Mouse (Mus musculus) CH12.LX (cell line): ENCODE measurements around the gene Nt5m.

ENCODE experiments used
- EP300 ChIP-seq: IDR thresholded peaks from 2 replicates; pipeline ENCODE4 v1.6.1; 2011; ENCODE audit warnings: low read length, improper control_type of control experiment
- NELFE ChIP-seq: IDR thresholded peaks from 2 replicates; pipeline ENCODE4 v1.6.1; 2011; ENCODE audit warnings: low read depth, low read length, improper control_type of control experiment
- NRF1 ChIP-seq: IDR thresholded peaks from 2 replicates; pipeline ENCODE4 v1.6.1; 2014; ENCODE audit warnings: low read depth, mild to moderate bottlenecking, inconsistent platforms, low read length, improper control_type of control experiment, moderate library complexity
- POLR2A ChIP-seq: IDR thresholded peaks from 2 replicates; pipeline ENCODE4 v1.6.1; 2011; ENCODE audit warnings: low read depth, mild to moderate bottlenecking, improper control_type of control experiment, low read length
- USF1 ChIP-seq: IDR thresholded peaks from 2 replicates; pipeline ENCODE4 v1.6.1; 2014; ENCODE audit warnings: low read depth, mild to moderate bottlenecking, inconsistent platforms, low read length, improper control_type of control experiment
- USF2 ChIP-seq: conservative IDR thresholded peaks from 2 replicates; pipeline ENCODE4 v1.6.1; 2011; ENCODE audit warnings: low read depth, low read length, improper control_type of control experiment
- ZNF384 ChIP-seq: IDR thresholded peaks from 2 replicates; pipeline ENCODE4 v1.6.1; 2012; ENCODE audit warnings: low read depth, low read length, improper control_type of control experiment, inconsistent platforms

DNA sequence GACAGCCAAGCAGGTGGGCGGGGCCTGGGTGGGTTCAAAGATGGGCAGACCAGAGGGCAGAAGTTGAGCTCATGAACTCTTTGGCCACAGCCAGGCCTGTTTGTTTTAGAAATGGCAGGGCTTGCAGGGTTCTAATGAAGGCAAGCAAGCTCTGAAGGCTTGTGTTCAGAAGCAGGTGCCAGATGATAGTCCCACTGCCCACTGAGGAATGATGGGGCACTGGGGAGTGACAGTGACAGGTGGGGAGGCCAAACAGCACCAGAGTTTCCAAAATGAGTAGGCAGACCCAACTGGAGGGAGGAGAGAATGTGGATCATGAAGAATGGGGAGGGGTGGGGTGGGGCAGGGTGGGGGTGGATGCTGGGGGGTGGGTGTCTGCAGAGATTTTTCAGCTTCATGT, 34.0 kb upstream of the Nt5m start:
- TF ChIP-seq POLR2A = no peak
- no peak for TF ChIP-seq USF1
- TF ChIP-seq USF2 = no peak
- TF ChIP-seq NRF1 = no peak
- no peak for TF ChIP-seq NELFE
- TF ChIP-seq ZNF384 = no peak
- TF ChIP-seq EP300 = no peak
